Comparison of ENCODE assay signal across 1 mouse cellular context in the genomic region with DNA sequence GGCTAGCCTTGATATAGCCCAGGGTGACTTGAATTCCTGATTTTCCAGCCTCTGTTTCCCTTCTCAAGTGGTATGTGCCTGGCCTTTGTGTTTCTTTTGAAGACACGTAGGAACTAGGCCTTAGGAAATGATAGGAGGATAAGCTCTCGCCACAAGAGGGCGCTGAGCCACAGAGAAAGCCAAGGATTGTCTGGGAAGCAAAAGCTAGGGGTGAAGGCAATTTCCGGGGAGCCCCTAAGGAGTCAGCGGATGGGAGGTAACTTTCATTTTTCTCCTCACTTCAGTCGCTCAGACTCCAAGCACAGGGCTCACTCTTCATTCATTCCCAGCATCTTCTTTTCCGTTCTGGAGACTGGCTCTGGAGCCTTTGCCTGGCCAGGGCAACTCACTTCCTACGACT.
TF ChIP-seq lines count a peak whose summit lies in the region.

No protein-coding gene starts in this region.

TF ChIP-seq in CH12.LX, 34 proteins besides CTCF, POLR2A, EP300 and RAD21 (continued from another document):
- TF ChIP-seq NRF1 (IDR thresholded peaks at IDR 0.05; ENCODE audit: low read depth, low read length), result no peak
- TF ChIP-seq ETS1 (conservative IDR thresholded peaks at IDR 0.05; ENCODE audit: low read depth, low read length), result no peak
- TF ChIP-seq TBP (conservative IDR thresholded peaks at IDR 0.05; ENCODE audit: low read depth, low read length), result no peak
- no peak for TF ChIP-seq PAX5 (IDR thresholded peaks at IDR 0.05; ENCODE audit: low read length)
- TF ChIP-seq MYC (IDR thresholded peaks at IDR 0.05; ENCODE audit: low read depth, low read length), result 0 out of 2 replicates have a peak, but pooled peaks have one; percentile 25
- TF ChIP-seq NELFE (IDR thresholded peaks at IDR 0.05; ENCODE audit: low read depth, low read length), result peak; percentile 27; the same call in 1 of the 2 replicates
- no peak for TF ChIP-seq MXI1 (IDR thresholded peaks at IDR 0.05; ENCODE audit: low read depth, low read length)
- no peak for TF ChIP-seq ZNF384 (IDR thresholded peaks at IDR 0.05; ENCODE audit: low read depth, low read length)
- TF ChIP-seq MAX (IDR thresholded peaks at IDR 0.05; ENCODE audit: low read length), result no peak
- no peak for TF ChIP-seq USF1 (IDR thresholded peaks at IDR 0.05; ENCODE audit: low read depth, low read length)
- TF ChIP-seq KAT2A (IDR thresholded peaks at IDR 0.05; ENCODE audit: insufficient replicate concordance, low read length), result no peak
